Comparison of ENCODE assay signal across 11 mouse cellular contexts in genomic region chr17:28253216-28253615, GRCm38 (mm10). TPM values are rescaled to one million over a fixed set of nuclear protein-coding genes. Genes with fewer than 3 reads are reported as not detected.
A peak's percentile ranks its signal among the peaks of the same experiment; 100 is the strongest.
DNase-seq lines count a peak whose midpoint lies in the region; ATAC-seq and TF ChIP-seq lines count a peak whose summit lies in the region.
"Had no signal": no experiment of that assay in that cellular context is flagged by ENCODE, and none has a peak within 500 bp of the region (broad histone marks: within the 10 kb centered on the region; RNA-seq: fewer than 3 reads in every experiment).

No protein-coding gene starts in this region.

- TF ChIP-seq CTCF in cerebellum, adult 2 months (IDR thresholded peaks at IDR 0.05; ENCODE audit: borderline replicate concordance, insufficient read depth, low read depth, low read length) = no peak

- WGBS in kidney, embryonic 15.5 days = 58% methylated on average over 7 of the region's 7 CpGs
- 78% methylated on average over 7 of the region's 7 CpGs for WGBS in cerebellum, adult 2 months

- H3K4me2 ChIP-seq in kidney, embryonic 15.5 days = no peak overlapping the region
- H3K4me2 ChIP-seq: hindbrain, embryonic 15.5 days had no signal

- H3K27me3 ChIP-seq in kidney, embryonic 15.5 days = no peaks in the 10 kb centered on the region
- no peaks in the 10 kb centered on the region for H3K27me3 ChIP-seq in cerebellum, adult 2 months (ENCODE audit: control insufficient read depth, insufficient read depth, low read length)
- H3K27me3 ChIP-seq: hindbrain, embryonic 15.5 days had no signal

- H3K4me1 ChIP-seq in kidney, embryonic 15.5 days = peaks cover 57% of the 10 kb centered on the region
- peaks cover 14% of the 10 kb centered on the region for H3K4me1 ChIP-seq in cerebellum, adult 2 months (ENCODE audit: control insufficient read depth, insufficient read depth, low read length)

- peaks cover 7% of the 10 kb centered on the region; the same call in 1 of the 2 replicates for H3K36me3 ChIP-seq in kidney, embryonic 15.5 days
- H3K36me3 ChIP-seq: hindbrain, embryonic 15.5 days had no signal

- no peak overlapping the region for H3K27ac ChIP-seq in kidney, embryonic 15.5 days
- H3K27ac ChIP-seq in cerebellum, adult 2 months (ENCODE audit: insufficient read depth, low read length) = no peak overlapping the region
- H3K27ac ChIP-seq: hindbrain, embryonic 15.5 days had no signal

- no peak for TF ChIP-seq POLR2A in cerebellum, adult 2 months (IDR thresholded peaks at IDR 0.05; ENCODE audit: borderline replicate concordance, insufficient read depth, low read length)

- intact Hi-C loops in heart, postnatal 10 days (cut with DNase I) = no loop called here

- no peak overlapping the region for H3K9ac ChIP-seq in kidney, embryonic 15.5 days
- H3K9ac ChIP-seq: hindbrain, embryonic 15.5 days had no signal

- no peak; the same call in 1 of the 2 replicates for ATAC-seq in kidney, embryonic 15.5 days (replicated peaks; ENCODE audit: low FRiP score)

- DNase-seq in kidney, adult 11 months = peak; percentile 20
- DNase-seq in adipocyte (ENCODE audit: low spot score) = peak; percentile 75
- DNase-seq in heart, postnatal 10 days = peak; percentile 59
- peak; percentile 23 to 51 for DNase-seq in kidney, postnatal 36 days
- DNase-seq in cerebellum, adult 2 months = no peak
- DNase-seq in left cerebral cortex, adult 8-10 months (ENCODE audit: low spot score in 2 of 2) = no peak
- no peak for DNase-seq in c-Kit-positive CD71-positive TER-119-positive erythroid progenitor cells, embryonic 14.5 days (ENCODE audit: low spot score)
- DNase-seq: right cerebral cortex, postnatal 25 days; thymus, adult 2 months had no signal

- no peak overlapping the region for H3K4me3 ChIP-seq in kidney, embryonic 15.5 days (replicated peaks)
- H3K4me3 ChIP-seq in cerebellum, adult 2 months (replicated peaks; ENCODE audit: insufficient read depth, low read depth, low read length) = no peak overlapping the region
- H3K4me3 ChIP-seq: hindbrain, embryonic 15.5 days had no signal

- no peaks in the 10 kb centered on the region for H3K9me3 ChIP-seq in kidney, embryonic 15.5 days (replicated peaks)
- H3K9me3 ChIP-seq: hindbrain, embryonic 15.5 days had no signal

RNA-seq across cellular contexts. Expression of gene Ppard, which starts 20.7 kb away (rescaled TPM):
- 2.3 and 2.7 TPM in 2 replicates for polyA plus RNA-seq in kidney, embryonic 15.5 days (2015; fragmentation: Nextera tagmentation; extraction: Ambion mirVana)
- total RNA-seq in heart, postnatal 10 days (2021) = 10 to 100 TPM; 28.0 to 28.8 TPM
- 26.8 and 27.1 TPM in 2 replicates for polyA plus RNA-seq in cerebellum, adult 2 months (2012; rRNA removed)
- 10 to 100 TPM; 26.4 to 28.8 (median 27.1) TPM for total RNA-seq in left cerebral cortex, adult 8-10 months (2022)

RNA-seq across cellular contexts. Expression of gene Def6, which starts 45.6 kb away (rescaled TPM):
- polyA plus RNA-seq in kidney, embryonic 15.5 days (2015; fragmentation: Nextera tagmentation; extraction: Ambion mirVana) = 6.7 and 7.5 TPM in 2 replicates
- 1 to 10 TPM; 3.4 to 4.0 TPM for total RNA-seq in heart, postnatal 10 days (2021)
- polyA plus RNA-seq in cerebellum, adult 2 months (2012; rRNA removed) = 4.2 and 5.4 TPM in 2 replicates
- total RNA-seq in left cerebral cortex, adult 8-10 months (2022) = 1 to 10 TPM; 2.8 to 5.5 (median 3.7) TPM

Comparison
In these comparisons a context has a peak if more than half of its experiments do, and no peak if none do; other contexts are left out.
1. DNase-seq: peak in kidney, adult 11 months (single experiment), adipocyte (single experiment), heart, postnatal 10 days (2 of 2) and kidney, postnatal 36 days (2 of 2); none in cerebellum, adult 2 months (0 of 2), left cerebral cortex, adult 8-10 months (0 of 2) and c-Kit-positive CD71-positive TER-119-positive erythroid progenitor cells, embryonic 14.5 days (single experiment).